Mouse (Mus musculus): ENCODE data around the gene Ssr3. TPM values are rescaled to one million over a fixed set of nuclear protein-coding genes. Genes with fewer than 3 reads are reported as not detected.

Ssr3 gene
- total RNA-seq, 2 experiments from 2014 or later = 89.4 to 90.8 TPM

DNA sequence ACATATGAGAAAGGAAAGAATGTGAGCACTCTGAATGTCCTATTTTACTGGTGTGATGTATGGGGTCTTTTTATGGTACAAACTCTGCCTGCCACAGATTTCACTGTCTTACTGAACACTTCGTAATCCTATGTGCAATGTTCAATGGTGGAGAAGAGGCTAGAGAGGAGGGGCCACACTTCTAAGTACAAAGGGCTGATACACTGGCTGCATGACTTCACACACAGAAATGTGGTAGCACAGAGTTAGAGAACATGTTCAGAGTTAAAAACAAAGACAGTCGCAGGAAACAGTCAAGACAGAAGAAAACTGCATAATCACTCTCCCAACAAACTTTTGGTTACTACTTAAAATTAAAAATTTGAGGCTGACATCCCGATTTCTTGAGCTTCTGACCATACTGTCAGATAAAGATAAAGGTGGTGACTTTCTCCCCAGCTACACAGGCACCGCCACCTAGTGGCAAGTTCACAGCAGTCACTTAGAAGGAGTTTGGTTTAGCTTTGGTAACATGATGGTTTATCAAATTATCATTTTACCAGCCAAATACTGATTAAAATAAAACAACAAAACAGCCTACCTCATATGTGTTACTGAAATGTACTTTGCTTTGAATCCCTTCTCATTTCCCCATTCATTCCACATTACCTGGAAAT is 12.4 kb downstream of the Ssr3 start:
- intact Hi-C loops (cut with DNase I) = loop anchor here (5.0 kb wide), 1 partner anchor 482 kb away; no protein-coding TSS in a partner anchor
- no peak for DNase-seq (ENCODE audit: low spot score in 2 of 2)

DNA sequence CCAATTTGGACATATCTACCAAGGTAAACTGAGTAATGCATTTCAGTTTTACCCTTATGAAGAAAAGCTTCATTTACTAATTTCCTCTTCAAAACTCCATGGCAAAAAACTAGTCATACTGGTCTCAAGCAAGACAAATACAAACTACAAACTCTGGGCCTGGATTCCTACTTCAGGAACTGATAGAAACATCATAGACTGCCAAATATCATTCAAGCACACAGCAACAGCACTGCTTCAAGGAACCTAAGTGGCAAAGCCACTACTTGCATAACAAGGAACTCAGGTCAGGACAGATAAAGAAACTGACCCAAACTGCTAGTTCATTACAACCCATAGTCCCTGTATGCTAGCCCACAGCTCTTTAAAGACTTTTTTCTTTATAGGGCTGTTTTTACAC is 13.7 kb downstream of the Ssr3 start:
- no peak for DNase-seq (ENCODE audit: low spot score in 2 of 2)
- intact Hi-C loops (cut with DNase I) = no loop called here

DNA sequence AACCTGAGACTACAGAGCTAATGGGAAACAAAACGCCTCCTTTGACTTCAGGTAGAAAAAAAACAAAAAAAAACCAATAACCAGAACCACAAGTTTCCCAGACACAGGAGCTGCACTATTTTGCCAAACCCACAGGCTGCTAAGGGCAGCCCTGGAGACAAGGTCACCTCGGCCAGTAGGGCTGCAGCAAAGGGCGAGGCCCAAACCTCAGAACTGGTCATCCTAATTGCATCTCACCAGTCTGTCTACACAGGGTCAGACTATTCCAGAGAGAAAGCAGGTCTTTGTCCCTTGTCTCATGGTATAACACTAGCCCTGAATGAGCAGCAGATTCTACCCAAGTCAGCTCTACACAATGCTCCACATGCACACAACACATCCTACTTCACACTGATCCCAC is 17.7 kb downstream of the Ssr3 start:
- intact Hi-C loops (cut with DNase I) = no loop called here
- DNase-seq (ENCODE audit: low spot score in 2 of 2) = no peak

DNA sequence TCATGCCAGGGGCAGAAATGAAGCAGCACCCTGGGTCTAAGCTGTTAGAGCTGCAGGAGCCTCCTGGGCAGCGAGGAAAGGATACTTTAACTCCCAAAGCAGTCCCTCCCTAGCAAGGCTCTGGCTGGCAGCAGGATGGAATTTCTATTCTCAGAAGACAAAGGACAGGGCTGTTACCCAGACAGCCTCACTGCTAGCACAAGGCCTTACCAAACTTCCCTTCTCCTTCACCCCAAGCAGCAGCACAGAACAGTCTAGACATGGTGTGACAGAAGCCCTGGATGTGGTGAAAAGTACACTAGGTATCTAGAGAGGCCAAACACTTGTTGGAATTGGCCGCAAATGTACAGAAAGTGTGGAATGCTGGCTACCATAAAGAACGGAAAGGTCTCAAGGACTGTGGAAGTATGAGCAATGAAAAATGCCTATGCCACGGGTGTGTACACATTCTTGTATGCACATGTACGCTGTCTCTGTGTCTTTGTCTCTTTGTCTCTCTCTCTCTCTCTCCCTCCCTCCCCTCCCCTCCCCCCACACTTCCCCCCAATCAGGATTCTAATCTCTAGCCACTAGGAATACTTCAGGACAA is 18.7 kb downstream of the Ssr3 start:
- intact Hi-C loops (cut with DNase I) = no loop called here
- DNase-seq (ENCODE audit: low spot score in 2 of 2) = no peak

DNA sequence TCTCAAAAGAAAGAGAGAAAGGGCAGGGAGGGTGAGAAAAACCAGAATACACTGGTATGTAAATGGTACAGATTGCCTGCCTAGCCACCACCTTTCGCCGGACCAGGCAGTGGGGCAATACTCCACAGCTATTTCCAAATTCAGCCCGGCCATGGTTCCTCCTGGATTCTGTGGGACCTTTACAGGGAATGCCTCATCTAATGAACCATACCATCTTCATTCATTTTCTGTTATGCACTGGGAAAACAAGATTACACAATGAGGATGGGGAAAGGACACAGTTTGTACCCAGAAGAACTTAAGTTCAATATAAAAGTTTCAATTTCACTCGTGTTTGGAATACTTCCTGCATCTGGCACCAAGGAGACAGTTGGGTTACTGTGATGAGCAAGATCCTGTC is 19.9 kb downstream of the Ssr3 start:
- intact Hi-C loops (cut with DNase I) = no loop called here
- no peak for DNase-seq (ENCODE audit: low spot score in 2 of 2)

DNA sequence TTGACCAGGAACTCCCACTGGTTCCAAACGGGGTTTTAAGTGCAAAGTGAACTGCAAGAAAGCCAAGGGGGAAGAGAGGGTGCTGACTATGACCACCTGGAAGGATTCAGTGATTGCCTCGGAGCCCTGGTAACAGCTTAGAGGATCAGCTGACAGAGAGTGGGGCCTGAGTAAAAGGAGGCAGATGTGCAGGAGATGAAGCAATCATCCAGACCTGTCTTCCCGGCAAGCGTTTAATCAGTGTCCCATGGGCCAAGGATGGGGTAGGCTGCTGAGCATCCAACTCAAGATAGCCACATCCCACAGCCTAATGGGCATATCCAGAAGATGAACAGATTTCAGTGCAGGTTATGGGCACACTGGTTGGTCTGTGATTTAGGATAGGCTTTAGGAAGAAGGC is 24.5 kb downstream of the Ssr3 start:
- intact Hi-C loops (cut with DNase I) = no loop called here
- DNase-seq (ENCODE audit: low spot score in 2 of 2) = no peak

DNA sequence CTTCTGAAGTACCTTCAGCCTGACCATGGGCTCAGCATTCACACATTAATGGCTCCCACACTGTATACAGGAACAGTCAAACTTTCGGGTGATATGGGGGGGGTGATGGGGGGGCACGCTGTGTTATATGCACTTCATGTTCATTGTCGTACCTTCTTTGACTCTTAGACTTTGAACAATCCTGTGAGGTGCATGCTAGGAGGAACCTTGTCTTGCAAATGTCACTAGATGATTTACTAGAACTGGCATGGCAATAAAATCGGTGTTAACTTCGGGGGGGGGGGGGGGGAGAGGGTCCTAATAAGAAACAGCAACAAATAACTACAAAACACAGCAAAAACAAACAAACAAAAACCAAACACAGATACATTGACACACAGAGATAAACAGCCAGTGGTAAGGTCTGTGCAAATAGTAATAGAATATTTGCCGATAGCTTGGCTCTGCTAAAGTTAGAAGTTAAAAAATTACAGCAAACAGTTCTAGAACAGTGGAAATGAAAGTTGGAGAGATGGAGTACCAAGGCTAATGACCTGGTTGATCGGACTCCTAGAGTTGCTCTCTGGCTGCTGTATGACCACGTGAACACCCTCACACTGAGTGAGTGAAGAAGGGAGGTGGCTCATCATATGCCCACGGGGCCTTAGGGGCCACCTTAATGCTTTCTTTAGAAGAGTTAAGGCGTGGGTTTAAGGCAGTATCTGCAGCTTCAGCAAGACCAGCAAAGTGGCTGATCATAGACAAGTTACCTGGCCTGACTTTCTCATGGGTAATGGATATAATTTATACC is 26.3 kb downstream of the Ssr3 start:
- intact Hi-C loops (cut with DNase I) = no loop called here
- no peak for DNase-seq (ENCODE audit: low spot score in 2 of 2)

DNA sequence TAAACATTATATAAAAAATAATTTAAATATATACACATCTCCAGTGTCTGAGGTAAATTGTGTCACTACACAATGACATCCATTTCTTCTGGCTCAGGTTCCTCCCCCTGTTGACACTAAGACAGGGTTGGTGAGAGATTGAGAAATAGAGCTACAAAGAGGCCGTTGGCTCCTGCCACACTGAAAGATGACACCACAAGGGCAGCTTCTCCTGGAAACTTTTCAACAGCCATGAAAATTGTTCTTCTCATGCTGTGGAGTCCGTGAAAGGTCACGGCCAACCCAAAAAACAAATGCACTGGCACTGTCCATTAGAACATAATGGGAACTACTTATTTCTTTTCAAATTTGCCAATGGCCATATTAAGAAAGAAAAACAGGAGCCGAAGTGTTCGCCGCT is 27.2 kb downstream of the Ssr3 start:
- no peak for DNase-seq (ENCODE audit: low spot score in 2 of 2)
- intact Hi-C loops (cut with DNase I) = no loop called here

DNA sequence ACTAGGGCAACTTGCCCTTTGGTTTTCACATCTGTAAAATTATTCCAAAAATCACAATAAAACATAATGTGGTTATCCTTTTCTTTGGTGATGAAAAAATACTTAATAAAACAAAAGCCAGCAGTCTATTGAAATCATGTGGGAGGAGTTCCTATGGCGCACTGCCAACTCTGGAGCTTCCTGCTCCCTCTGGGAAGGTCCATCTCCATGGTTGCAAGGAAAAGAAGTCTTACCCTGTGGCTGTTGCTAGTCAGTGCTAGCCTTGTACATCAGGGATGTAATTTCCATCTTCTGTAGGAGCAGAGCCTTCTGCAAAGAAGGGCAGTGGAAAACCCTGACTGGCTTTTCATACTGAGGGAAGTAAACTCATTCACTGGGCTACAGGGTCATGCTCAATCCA is 29.0 kb downstream of the Ssr3 start:
- intact Hi-C loops (cut with DNase I) = no loop called here
- DNase-seq (ENCODE audit: low spot score in 2 of 2) = no peak

DNA sequence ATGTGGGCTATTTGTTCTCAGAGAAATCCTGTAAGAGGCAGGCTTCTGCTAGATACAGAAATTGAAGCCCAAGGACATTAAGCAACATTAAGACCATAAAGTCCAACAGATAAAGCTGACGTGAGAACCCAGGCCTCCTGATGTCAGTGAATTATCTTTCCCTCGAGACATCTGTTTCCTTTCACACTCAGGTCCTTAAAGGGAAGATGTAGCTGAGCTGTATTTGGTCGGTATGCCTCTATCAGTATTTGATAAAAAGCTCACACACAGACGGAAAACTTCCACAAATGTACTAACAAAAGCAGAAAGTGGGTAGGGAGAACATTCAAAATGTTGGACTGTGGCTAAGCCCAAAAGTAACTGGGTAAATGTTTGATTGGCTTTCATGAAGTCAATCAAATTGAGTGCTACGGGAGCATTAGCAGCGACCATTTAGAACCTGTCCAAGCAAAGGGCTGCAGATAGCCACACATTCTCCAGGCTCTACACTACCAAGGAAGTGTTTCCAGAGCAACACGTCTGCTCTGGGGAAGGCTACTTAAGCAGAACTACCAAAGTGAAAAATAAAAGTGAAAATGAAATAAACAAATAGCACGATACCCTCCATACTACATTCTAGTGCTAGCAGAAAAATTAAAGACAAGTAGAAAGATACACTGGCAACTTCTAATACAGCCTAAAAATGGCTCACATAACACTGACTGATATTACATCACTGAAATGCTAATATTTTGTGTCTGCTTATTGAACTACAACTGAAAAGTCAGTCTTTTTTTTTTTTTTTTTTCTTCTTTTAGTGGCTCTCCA is 32.1 kb downstream of the Ssr3 start:
- no peak for DNase-seq (ENCODE audit: low spot score in 2 of 2)
- intact Hi-C loops (cut with DNase I) = no loop called here

DNA sequence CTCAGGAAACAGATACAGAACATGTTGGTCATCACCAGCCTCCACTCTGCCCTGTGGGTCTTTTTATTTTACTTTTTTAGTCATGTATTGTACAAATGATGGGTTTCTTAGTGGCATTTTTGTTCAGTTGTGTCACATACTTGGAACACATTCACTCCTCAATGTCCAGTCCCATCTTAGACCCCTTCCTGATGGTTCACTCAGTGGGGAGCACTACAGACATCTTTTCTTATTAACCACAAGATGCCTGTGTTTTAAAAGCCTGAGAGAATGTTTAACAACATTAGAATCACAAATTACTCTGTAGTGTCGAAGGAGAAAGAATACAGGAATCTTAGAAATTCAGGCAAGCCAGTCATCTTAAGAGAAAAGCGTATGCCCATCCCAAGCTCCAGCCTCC is 33.6 kb downstream of the Ssr3 start:
- no peak for DNase-seq (ENCODE audit: low spot score in 2 of 2)
- intact Hi-C loops (cut with DNase I) = no loop called here

DNA sequence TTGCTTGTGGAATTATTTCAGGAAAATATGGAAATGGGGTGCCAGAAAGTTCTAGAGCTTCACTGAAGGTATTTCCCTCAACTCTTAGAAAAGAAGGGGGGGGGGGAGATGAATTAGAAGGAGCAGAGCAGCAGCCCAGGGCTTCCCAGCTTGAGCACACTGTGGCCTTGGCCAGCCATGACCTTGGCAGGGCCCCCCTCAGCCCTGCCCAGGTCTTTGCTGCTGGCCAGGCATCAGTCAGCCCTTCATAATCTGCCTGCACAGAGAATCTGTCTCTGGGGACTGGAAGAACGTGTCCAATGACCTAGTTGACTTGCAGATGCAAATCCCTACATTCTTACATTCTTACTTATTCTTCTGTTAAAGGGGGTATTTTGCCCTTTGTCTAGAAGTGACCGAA is 34.1 kb downstream of the Ssr3 start:
- intact Hi-C loops (cut with DNase I) = no loop called here
- DNase-seq (ENCODE audit: low spot score in 2 of 2) = no peak

DNA sequence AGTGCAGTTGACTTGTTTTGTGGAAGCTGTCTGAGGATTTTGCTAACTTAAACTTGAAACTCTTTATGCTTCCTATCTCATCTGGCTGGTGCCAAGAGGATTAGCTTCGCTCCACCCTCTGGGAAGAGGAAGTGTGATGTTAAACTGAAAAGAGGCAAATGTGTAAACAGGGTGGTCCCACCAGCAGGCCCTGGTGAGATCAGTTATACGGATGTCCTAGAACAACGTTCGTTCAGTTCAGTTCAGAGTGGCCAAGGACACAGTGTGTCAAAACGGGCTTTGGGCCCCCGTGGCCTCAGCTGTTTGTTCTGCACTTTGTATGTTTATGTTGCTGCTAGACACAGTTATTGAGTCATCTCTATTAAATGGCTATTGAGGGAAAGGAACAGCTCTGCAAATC is 36.9 kb downstream of the Ssr3 start:
- intact Hi-C loops (cut with DNase I) = no loop called here
- no peak for DNase-seq (ENCODE audit: low spot score in 2 of 2)

DNA sequence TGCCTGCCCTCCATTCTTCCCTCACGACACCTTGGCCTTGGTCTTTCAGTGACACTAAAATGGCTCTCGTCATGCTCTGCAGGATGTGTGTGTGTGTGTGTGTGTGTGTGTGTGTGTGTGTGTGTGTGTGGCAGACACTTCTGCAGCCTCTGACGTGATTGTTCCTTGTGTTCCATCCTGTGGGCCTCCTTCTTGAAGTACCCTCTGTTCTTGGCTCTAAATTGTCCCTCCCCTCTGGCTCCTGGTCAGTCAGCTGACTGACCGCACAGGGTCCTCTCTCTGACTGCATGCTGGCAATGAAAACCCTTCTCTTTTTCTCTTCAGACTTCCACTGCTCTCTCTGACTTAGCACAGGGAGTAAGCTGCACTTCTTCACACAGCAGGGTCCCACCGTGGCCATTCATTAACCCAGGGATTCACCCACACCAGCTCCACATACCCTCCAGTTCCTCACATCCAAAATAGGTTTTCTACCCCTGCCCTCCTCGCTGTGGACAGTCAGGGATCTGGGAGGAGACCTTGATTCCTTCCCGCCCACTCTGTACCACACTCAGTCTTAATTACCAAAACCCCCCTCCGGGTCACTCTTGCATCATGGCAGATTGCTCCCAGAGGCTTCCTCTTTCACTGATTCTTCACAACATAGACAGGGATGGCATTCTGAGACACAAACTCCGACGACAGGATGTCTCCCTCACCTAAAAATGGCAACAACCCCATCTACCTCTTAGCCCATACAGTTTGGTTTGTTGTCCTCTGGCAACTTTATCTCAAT is 39.0 kb downstream of the Ssr3 start:
- intact Hi-C loops (cut with DNase I) = loop anchor here (2.0 kb wide), 1 partner anchor 369 kb away; no protein-coding TSS in a partner anchor
- no peak for DNase-seq (ENCODE audit: low spot score in 2 of 2)

DNA sequence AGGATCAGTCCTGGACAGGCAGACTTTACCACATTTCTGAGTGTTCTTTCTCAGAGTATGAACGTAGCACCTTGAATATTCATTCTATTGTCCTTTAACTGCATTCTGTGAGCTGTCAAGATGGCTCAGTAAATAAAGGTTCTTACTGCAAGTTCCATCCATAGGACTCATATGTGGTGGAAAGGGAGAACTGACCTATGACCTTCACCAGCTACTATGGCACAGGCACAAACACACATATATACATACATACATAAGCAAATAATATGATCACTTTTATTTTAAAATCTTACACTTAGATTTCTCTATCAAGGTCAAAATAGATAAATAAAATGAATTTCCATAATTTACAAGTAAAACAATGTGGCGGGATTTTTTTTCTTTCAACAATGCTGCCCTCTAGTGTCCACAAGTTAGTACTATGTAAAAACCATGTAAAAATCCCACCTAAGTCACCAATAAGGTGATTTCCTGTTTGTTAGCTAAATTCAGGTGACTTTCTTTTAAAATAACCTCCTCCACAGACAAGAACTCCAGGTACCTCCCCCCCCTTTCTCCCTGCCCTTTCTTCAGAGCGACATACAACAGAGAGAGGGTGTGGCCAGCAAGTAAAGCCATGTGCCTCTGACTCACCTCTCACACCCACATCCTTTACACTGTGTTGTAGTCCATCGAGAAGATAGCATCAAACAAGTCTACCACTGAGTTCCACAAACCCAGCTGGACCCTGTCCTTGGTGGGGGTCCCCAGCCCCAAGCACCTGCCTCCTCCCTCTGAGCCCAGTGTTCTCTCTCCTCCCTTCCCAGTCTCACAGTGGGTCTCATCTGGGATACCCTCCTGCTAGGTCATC is 39.9 kb downstream of the Ssr3 start:
- no peak for DNase-seq (ENCODE audit: low spot score in 2 of 2)
- intact Hi-C loops (cut with DNase I) = loop anchor here (2.0 kb wide), 1 partner anchor 368 kb away; no protein-coding TSS in a partner anchor

DNA sequence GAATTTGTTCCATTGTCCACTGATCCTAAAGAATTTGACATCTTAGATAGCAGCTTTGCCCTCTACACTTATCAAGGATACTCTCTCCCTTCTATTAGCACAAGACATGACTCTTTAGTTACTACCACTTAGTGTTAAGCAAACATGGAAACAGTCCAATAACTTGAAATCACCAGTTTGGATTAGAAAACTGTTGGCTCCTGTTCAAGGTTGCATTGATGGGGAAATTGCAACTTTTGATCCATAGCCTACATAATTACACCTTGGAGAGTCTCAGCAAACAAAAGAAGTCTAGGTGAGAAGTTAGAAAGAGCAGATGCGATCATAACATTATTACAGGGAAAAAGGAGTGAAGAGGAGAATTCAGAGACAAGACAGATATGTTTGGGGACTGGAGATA is 46.2 kb downstream of the Ssr3 start:
- intact Hi-C loops (cut with DNase I) = no loop called here

DNA sequence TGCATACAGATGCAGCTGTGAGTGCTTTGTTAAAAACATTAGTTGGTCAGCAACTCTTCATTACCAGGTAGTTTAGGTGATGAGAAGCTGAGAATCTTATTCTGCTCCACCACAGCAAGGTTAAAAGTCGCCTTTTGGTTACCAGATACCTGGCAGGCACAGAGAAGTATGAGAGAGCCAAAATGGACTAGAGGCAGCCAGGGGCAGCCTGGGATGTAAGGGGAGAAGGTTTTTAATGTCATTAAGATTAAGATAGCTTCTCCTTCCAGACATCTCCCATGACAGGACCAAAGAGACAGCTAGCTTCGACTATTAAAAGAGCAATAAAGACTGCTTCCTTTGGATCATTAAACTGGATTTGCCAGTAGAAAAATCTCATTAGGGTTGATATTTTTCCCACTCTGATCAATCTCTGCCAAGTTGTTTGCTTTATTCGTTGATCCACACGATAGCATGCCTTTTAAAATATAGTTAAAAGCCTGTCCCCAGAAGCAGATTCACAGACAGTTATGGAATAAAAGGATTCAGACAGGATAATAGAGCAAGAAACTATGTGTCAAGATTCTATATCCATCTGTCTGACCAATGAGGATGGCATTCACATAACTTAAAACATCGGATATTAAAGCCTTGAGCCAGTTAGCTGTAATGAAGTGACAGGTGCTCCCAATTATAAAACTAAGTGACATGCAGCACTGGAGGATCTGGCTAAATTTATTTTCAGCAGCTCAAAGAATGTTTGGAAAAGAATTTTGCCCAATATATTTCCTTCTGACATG is 52.1 kb downstream of the Ssr3 start:
- intact Hi-C loops (cut with DNase I) = no loop called here
- DNase-seq (ENCODE audit: low spot score in 2 of 2) = no peak

More for the DNA sequence above, 46.2 kb downstream of the Ssr3 start:
- DNase-seq (ENCODE audit: low spot score in 2 of 2) = no peak

All from left cerebral cortex, postnatal 36 days (tissue).